Mouse (Mus musculus) hindbrain, embryonic 14.5 days (tissue): ENCODE results near the gene Zfp385c. TPM values are rescaled to one million over a fixed set of nuclear protein-coding genes. Genes with fewer than 3 reads are reported as not detected.
A peak's percentile ranks its signal among the peaks of the same experiment; 100 is the strongest.
"Not testable (repeated sequence)": the region's sequence is repeated elsewhere in the genome, so short reads cannot be mapped to it uniquely, and the experiment has no call there.

Experiments used
- ATAC-seq: fragments of 200-750 bp; cut with Nextera tagmentation; 2 replicates; pipeline ENCODE4 v1.8.0; 2017; ENCODE audit warnings: moderate number of reproducible peaks, mild to moderate bottlenecking, moderate TSS enrichment, moderate library complexity; ENCODE audit not compliant: low FRiP score
- DNase-seq: peaks from one replicate; pipeline ENCODE4 v3.0.0-alpha.2; 2015; ENCODE audit warnings: low spot score
- H3K27ac ChIP-seq: fragments of 300-500 bp; sonication (generic); 2 replicates; pipeline ENCODE4 v1.5.1; 2014; ENCODE audit warnings: mild to moderate bottlenecking, moderate library complexity
- H3K27me3 ChIP-seq: fragments of 300-500 bp; sonication (generic); 2 replicates; pipeline ENCODE4 v1.6.1; 2014; ENCODE audit warnings: mild to moderate bottlenecking, low read length, mixed read lengths; ENCODE audit not compliant: control insufficient read depth, insufficient read depth
- H3K36me3 ChIP-seq: fragments of 300-500 bp; sonication (generic); replicated peaks from 2 replicates; pipeline ENCODE4 v1.6.1; 2014; ENCODE audit not compliant: control insufficient read depth, insufficient read depth
- H3K4me1 ChIP-seq: fragments of 300-500 bp; sonication (generic); replicated peaks from 2 replicates; pipeline ENCODE4 v1.6.1; 2014; ENCODE audit warnings: antibody characterized with exemption, low read length, mixed read lengths; ENCODE audit not compliant: control insufficient read depth, insufficient read depth
- H3K4me2 ChIP-seq: fragments of 300-500 bp; sonication (generic); replicated peaks from 2 replicates; pipeline ENCODE4 v1.6.1; 2014; ENCODE audit warnings: mild to moderate bottlenecking, moderate library complexity
- H3K4me3 ChIP-seq: fragments of 300-500 bp; sonication (generic); replicated peaks from 2 replicates; pipeline ENCODE4 v1.5.1; 2014; ENCODE audit warnings: mild to moderate bottlenecking, low read length
- H3K9ac ChIP-seq: fragments of 300-500 bp; sonication (generic); 2 replicates; pipeline ENCODE4 v1.6.1; 2014
- H3K9me3 ChIP-seq: fragments of 300-500 bp; sonication (generic); 2 replicates; pipeline ENCODE4 v1.6.1; 2016; ENCODE audit warnings: low read length; ENCODE audit not compliant: control insufficient read depth
- WGBS: fragments of 180-500 bp; shearing (Covaris S2); extraction: QIAGEN DNeasy Blood & Tissue Kit; methylation state at CpG from one replicate; pipeline ENCODE4 v1.1.7; 2014; 5-methylcytosine and 5-hydroxymethylcytosine counted together
- polyA plus RNA-seq: library from polyadenylated mRNA; unstranded; fragments of >200 nt; fragmentation: Nextera tagmentation; extraction: Ambion mirVana; gene quantifications from 2 replicates; pipeline ENCODE4 v1.2.1, GENCODE M21; 2014

The Zfp385c gene
- polyA plus RNA-seq, 1 experiment from 2014 or later: 0.20 TPM

- not testable (repeated sequence) for H3K9ac ChIP-seq, H3K4me2 ChIP-seq, DNase-seq, H3K4me1 ChIP-seq, ATAC-seq, H3K36me3 ChIP-seq, H3K4me3 ChIP-seq, H3K27ac ChIP-seq, H3K9me3 ChIP-seq
- H3K27me3 ChIP-seq: peaks cover 15% of the 10 kb centered on the region
- 50% methylated on average over 2 of the region's 3 CpGs for WGBS
These were observed 36.7 kb downstream of the Zfp385c start for GRCm38 (mm10) chr11:100655589-100655988.

GRCm38 (mm10) chr11:100651748-100652147 is 40.5 kb downstream of the Zfp385c start:
- 35% methylated on average over 3 of the region's 3 CpGs for WGBS
- no peaks in the 10 kb centered on the region for H3K4me1 ChIP-seq

GRCm38 (mm10) chr11:100651205-100651604 is 41.0 kb downstream of the Zfp385c start:
- no peak overlapping the region for H3K9ac ChIP-seq
- ATAC-seq: no peak

More at GRCm38 (mm10) chr11:100651748-100652147, 40.5 kb downstream of the Zfp385c start:
- Histone ChIP-seq H3K27ac (no peak overlapping the region), H3K9ac (no peak overlapping the region), H3K36me3 (no peaks in the 10 kb centered on the region), H3K9me3 (no peaks in the 10 kb centered on the region), H3K4me2 (no peak overlapping the region), H3K27me3 (peaks cover 20% of the 10 kb centered on the region), H3K4me3 (no peak overlapping the region)
- no peak for DNase-seq
- no peak for ATAC-seq

DNA sequence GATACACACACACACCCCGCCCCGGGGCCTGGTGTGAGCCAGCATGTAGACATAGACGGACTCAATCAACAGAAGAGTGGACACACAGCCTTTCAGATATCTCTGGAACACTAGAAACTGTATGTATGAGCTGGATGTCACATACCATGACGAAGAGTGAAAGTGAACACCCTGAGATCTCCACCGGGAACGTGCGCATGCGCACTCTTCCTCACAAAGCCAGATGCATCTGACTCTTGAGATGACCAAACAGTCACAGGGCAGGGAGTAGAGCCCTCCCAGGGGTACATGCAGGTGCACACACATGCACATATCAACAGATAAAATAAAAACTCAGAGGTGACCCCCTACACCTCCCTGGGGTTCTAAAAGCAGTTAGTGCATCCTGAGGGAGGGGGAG is 43.9 kb downstream of the Zfp385c start:
- Histone ChIP-seq H3K4me1 (no peaks in the 10 kb centered on the region), H3K9me3 (no peaks in the 10 kb centered on the region), H3K27ac (no peak overlapping the region), H3K36me3 (no peaks in the 10 kb centered on the region), H3K4me2 (no peak overlapping the region), H3K4me3 (no peak overlapping the region), H3K9ac (no peak overlapping the region), H3K27me3 (peaks cover 20% of the 10 kb centered on the region)
- ATAC-seq (no peak), DNase-seq (no peak)
- 89% methylated on average over 8 of the region's 8 CpGs for WGBS

More at GRCm38 (mm10) chr11:100651205-100651604, 41.0 kb downstream of the Zfp385c start:
- Histone ChIP-seq H3K4me2 (no peak overlapping the region), H3K36me3 (no peaks in the 10 kb centered on the region), H3K4me1 (no peaks in the 10 kb centered on the region), H3K27ac (no peak overlapping the region), H3K4me3 (no peak overlapping the region), H3K9me3 (no peaks in the 10 kb centered on the region), H3K27me3 (peaks cover 20% of the 10 kb centered on the region)
- 30% methylated on average over 8 of the region's 8 CpGs for WGBS
- no peak for DNase-seq

DNA sequence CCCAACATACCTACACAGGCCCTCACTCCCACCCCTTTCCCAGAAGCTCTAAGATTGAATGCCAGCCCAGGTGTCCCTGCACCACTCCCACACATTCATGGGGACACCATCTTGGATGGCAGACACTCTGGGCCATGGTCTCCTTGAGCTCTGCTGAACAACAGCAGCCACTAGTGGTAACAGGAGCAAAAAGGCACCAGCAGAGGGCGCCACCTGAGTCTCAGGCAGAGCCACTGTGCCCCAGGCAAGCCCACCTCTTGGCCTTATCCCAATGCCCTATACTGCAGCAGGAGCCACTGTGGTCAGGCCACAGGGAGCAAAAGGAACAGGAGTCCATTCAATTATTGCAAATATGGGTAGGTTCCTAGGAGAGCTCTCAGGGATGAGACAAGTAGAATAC is 46.0 kb downstream of the Zfp385c start:
- H3K9ac ChIP-seq: no peak overlapping the region
- peaks cover 12% of the 10 kb centered on the region for H3K27me3 ChIP-seq
- 14% methylated on average over 1 of the region's 1 CpGs for WGBS
- no peaks in the 10 kb centered on the region for H3K36me3 ChIP-seq
- H3K4me1 ChIP-seq: no peaks in the 10 kb centered on the region
- no peak overlapping the region for H3K27ac ChIP-seq
- H3K4me2 ChIP-seq: no peak overlapping the region
- no peaks in the 10 kb centered on the region for H3K9me3 ChIP-seq
- no peak for DNase-seq
- ATAC-seq: no peak
- H3K4me3 ChIP-seq: no peak overlapping the region

- Histone ChIP-seq H3K27me3 (peaks cover 7% of the 10 kb centered on the region), H3K9ac (no peak overlapping the region), H3K4me1 (no peaks in the 10 kb centered on the region), H3K4me3 (no peak overlapping the region), H3K36me3 (no peaks in the 10 kb centered on the region), H3K9me3 (no peaks in the 10 kb centered on the region), H3K27ac (no peak overlapping the region), H3K4me2 (no peak overlapping the region)
- 67% methylated on average over 15 of the region's 15 CpGs for WGBS
- DNase-seq: no peak
- ATAC-seq: no peak
These were observed 48.4 kb downstream of the Zfp385c start for GRCm38 (mm10) chr11:100643612-100644575.

- WGBS: 7% methylated on average over 52 of the region's 52 CpGs
- H3K27ac ChIP-seq: no peak overlapping the region
- 0 out of 2 replicates have a peak, but pooled peaks have one; percentile 27 for ATAC-seq
- H3K27me3 ChIP-seq: peaks cover 7% of the 10 kb centered on the region
- peak overlapping the region; percentile 58 for H3K9ac ChIP-seq
- no peaks in the 10 kb centered on the region for H3K36me3 ChIP-seq
- no peaks in the 10 kb centered on the region for H3K9me3 ChIP-seq
- no peaks in the 10 kb centered on the region for H3K4me1 ChIP-seq
- H3K4me3 ChIP-seq: peak overlapping the region; percentile 39
- peak; percentile 70 for DNase-seq
- peak overlapping the region; percentile 80 for H3K4me2 ChIP-seq
These were observed 51.9 kb downstream of the Zfp385c start for GRCm38 (mm10) chr11:100640159-100640906.

DNA sequence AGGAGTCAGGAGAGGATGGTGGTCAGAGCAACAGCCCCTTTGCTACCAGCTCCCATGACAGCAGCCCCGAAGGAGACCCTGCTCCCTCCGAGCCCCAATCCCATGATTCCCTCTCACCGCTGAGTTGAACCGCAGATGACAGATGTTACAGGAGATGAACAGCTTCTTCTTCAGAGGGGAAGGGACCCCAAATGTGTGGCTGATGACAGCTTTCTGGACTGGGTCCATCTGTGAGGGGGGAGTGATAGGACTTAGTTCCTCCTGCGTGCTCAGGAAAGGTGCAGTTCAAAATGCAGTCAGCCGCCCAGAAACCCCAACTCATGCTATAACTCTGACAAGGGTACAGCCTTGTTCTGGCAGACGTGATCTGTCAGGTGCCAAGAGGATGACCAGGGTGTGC is 57.7 kb downstream of the Zfp385c start:
- ATAC-seq: no peak
- Histone ChIP-seq H3K9me3 (no peaks in the 10 kb centered on the region), H3K27me3 (peaks cover 3% of the 10 kb centered on the region; the same call in 1 of the 2 replicates), H3K27ac (no peak overlapping the region), H3K4me2 (no peak overlapping the region), H3K9ac (no peak overlapping the region), H3K4me3 (no peak overlapping the region), H3K4me1 (no peaks in the 10 kb centered on the region), H3K36me3 (no peaks in the 10 kb centered on the region)
- 74% methylated on average over 7 of the region's 7 CpGs for WGBS
- DNase-seq: no peak

GRCm38 (mm10) chr11:100628862-100629352 is 63.3 kb downstream of the Zfp385c start:
- no peaks in the 10 kb centered on the region for H3K27me3 ChIP-seq
- no peak overlapping the region for H3K4me2 ChIP-seq
- peak; percentile 48; the same call in 1 of the 2 replicates for ATAC-seq
- peak overlapping the region; percentile 18 for H3K9ac ChIP-seq
- H3K27ac ChIP-seq: peak overlapping the region; percentile 23; the same call in 1 of the 2 replicates
- no peak overlapping the region for H3K4me3 ChIP-seq
- WGBS: 24% methylated on average over 13 of the region's 13 CpGs
- peaks cover 30% of the 10 kb centered on the region for H3K36me3 ChIP-seq
- peaks cover 11% of the 10 kb centered on the region; the same call in 1 of the 2 replicates for H3K4me1 ChIP-seq
- DNase-seq: peak; percentile 44
- no peaks in the 10 kb centered on the region for H3K9me3 ChIP-seq
